In the genomic region with DNA sequence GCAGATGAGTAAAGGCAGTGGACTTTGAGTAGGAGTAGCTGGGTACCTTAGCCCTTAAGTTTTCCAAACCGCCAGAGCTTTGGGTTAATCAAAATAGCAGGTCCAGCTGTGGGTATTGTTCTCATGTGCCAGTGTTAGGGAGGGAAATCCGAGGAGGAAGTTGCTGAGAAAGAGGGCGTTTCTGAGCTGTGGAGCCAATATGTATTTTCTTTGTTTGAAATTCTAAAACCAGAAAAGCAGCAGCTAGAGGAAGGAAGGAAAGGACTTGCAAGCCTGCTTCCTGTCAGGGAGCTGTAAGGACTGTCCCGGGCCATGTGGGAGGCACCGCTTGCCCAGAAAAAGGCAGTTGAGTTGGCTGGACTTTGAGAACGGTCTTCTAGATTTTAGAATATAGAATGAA, we compare ENCODE assay signal across 8 mouse cellular contexts. TPM values are rescaled to one million over a fixed set of nuclear protein-coding genes. Genes with fewer than 3 reads are reported as not detected.
DNase-seq lines count a peak whose midpoint lies in the region; ATAC-seq and TF ChIP-seq lines count a peak whose summit lies in the region.

No protein-coding gene starts in this region.

- H3K4me1 ChIP-seq in forebrain, embryonic 10.5 days: peaks cover 30% of the 10 kb centered on the region
- peaks cover 25% of the 10 kb centered on the region for H3K4me1 ChIP-seq in hindbrain, embryonic 10.5 days (replicated peaks)
- peaks cover 15% of the 10 kb centered on the region; the same call in 1 of the 2 replicates for H3K4me1 ChIP-seq in limb, embryonic 14.5 days (ENCODE audit: control insufficient read depth, insufficient read depth, low read length)
- peaks cover 25% of the 10 kb centered on the region for H3K4me1 ChIP-seq in midbrain, embryonic 15.5 days

- TF ChIP-seq POLR2A in limb, embryonic 14.5 days (IDR thresholded peaks at IDR 0.05; ENCODE audit: borderline replicate concordance, extremely low read depth, insufficient read depth, insufficient read length): no peak

- H3K9me3 ChIP-seq in forebrain, embryonic 10.5 days: peaks cover 3% of the 10 kb centered on the region; the same call in 1 of the 2 replicates
- no peaks in the 10 kb centered on the region for H3K9me3 ChIP-seq in hindbrain, embryonic 10.5 days
- no peaks in the 10 kb centered on the region for H3K9me3 ChIP-seq in limb, embryonic 14.5 days (ENCODE audit: control insufficient read depth, low read length)
- H3K9me3 ChIP-seq in midbrain, embryonic 15.5 days: no peaks in the 10 kb centered on the region

- ATAC-seq in limb, embryonic 14.5 days (ENCODE audit: low FRiP score, low read depth): no peak
- no peak for ATAC-seq in midbrain, embryonic 15.5 days (replicated peaks)

- 37% methylated on average over 6 of the region's 6 CpGs for WGBS in forebrain, embryonic 10.5 days
- WGBS in hindbrain, embryonic 10.5 days: 28% methylated on average over 6 of the region's 6 CpGs
- 12% methylated on average over 6 of the region's 6 CpGs for WGBS in limb, embryonic 14.5 days
- 23% methylated on average over 6 of the region's 6 CpGs for WGBS in midbrain, embryonic 15.5 days

- DNase-seq in urinary bladder, postnatal 14 days (ENCODE audit: low spot score): peak; percentile 39
- DNase-seq in urinary bladder, adult 18-20 months (ENCODE audit: low spot score in 2 of 2): no peak
- no peak for DNase-seq in forebrain, embryonic 10.5 days (ENCODE audit: extremely low spot score, low spot score)
- DNase-seq in hindbrain, embryonic 10.5 days (ENCODE audit: low spot score): no peak
- peak; percentile 64 for DNase-seq in limb, embryonic 14.5 days (ENCODE audit: low spot score)
- no peak for DNase-seq in layer of hippocampus, adult 11-12 months (ENCODE audit: low spot score)
- DNase-seq in frontal cortex, postnatal 25 days (ENCODE audit: low spot score in 2 of 2): no peak

- peak overlapping the region; percentile 90 for H3K27ac ChIP-seq in forebrain, embryonic 10.5 days
- peak overlapping the region; percentile 96 for H3K27ac ChIP-seq in hindbrain, embryonic 10.5 days
- H3K27ac ChIP-seq in limb, embryonic 14.5 days (replicated peaks; ENCODE audit: low read depth, low read length): peak overlapping the region; percentile 84
- H3K27ac ChIP-seq in midbrain, embryonic 15.5 days: peak overlapping the region; percentile 42

- H3K36me3 ChIP-seq in forebrain, embryonic 10.5 days (replicated peaks): peaks cover 17% of the 10 kb centered on the region
- peaks cover 16% of the 10 kb centered on the region for H3K36me3 ChIP-seq in hindbrain, embryonic 10.5 days
- H3K36me3 ChIP-seq in limb, embryonic 14.5 days (ENCODE audit: control insufficient read depth, insufficient read depth, low read length): no peaks in the 10 kb centered on the region
- H3K36me3 ChIP-seq in midbrain, embryonic 15.5 days (replicated peaks): no peaks in the 10 kb centered on the region

- H3K4me2 ChIP-seq in limb, embryonic 14.5 days (replicated peaks; ENCODE audit: low read depth, low read length, severe bottlenecking): peak overlapping the region; percentile 91
- H3K4me2 ChIP-seq in midbrain, embryonic 15.5 days: peak overlapping the region; percentile 89

- H3K9ac ChIP-seq in limb, embryonic 14.5 days (ENCODE audit: low read depth, low read length, severe bottlenecking): peak overlapping the region; percentile 83
- peak overlapping the region; percentile 25; the same call in 1 of the 2 replicates for H3K9ac ChIP-seq in midbrain, embryonic 15.5 days

- H3K27me3 ChIP-seq in forebrain, embryonic 10.5 days (ENCODE audit: poor library complexity, severe bottlenecking): no peaks in the 10 kb centered on the region
- no peaks in the 10 kb centered on the region for H3K27me3 ChIP-seq in hindbrain, embryonic 10.5 days (ENCODE audit: insufficient read depth, poor library complexity, severe bottlenecking)
- no peaks in the 10 kb centered on the region for H3K27me3 ChIP-seq in limb, embryonic 14.5 days (ENCODE audit: control insufficient read depth, insufficient read depth, low read length)
- no peaks in the 10 kb centered on the region for H3K27me3 ChIP-seq in midbrain, embryonic 15.5 days (replicated peaks)

- H3K4me3 ChIP-seq in forebrain, embryonic 10.5 days: peak overlapping the region; percentile 69
- H3K4me3 ChIP-seq in hindbrain, embryonic 10.5 days: peak overlapping the region; percentile 93
- peak overlapping the region; percentile 84 for H3K4me3 ChIP-seq in limb, embryonic 14.5 days (replicated peaks; ENCODE audit: low read length)
- peak overlapping the region; percentile 92 for H3K4me3 ChIP-seq in midbrain, embryonic 15.5 days

RNA-seq across cellular contexts. Expression of gene Wasf2, which starts 1.7 kb away (rescaled TPM):
- polyA plus RNA-seq in forebrain, embryonic 10.5 days (2016; fragmentation: Nextera tagmentation; extraction: Ambion mirVana): 47.4 and 49.1 TPM in 2 replicates
- polyA plus RNA-seq in hindbrain, embryonic 10.5 days (2016; fragmentation: Nextera tagmentation; extraction: Ambion mirVana): 42.1 and 67.1 TPM in 2 replicates
- polyA plus RNA-seq in limb, embryonic 14.5 days (2012; rRNA removed): 62.0 and 70.9 TPM in 2 replicates
- 92.2 and 96.6 TPM in 2 replicates for polyA plus RNA-seq in limb, embryonic 14.5 days (2014; fragmentation: Nextera tagmentation; extraction: Ambion mirVana)
- polyA plus RNA-seq in midbrain, embryonic 15.5 days (2015; fragmentation: Nextera tagmentation; extraction: Ambion mirVana): 27.4 and 27.7 TPM in 2 replicates

Comparison
In these comparisons a context has a peak if more than half of its experiments do, and no peak if none do; other contexts are left out.
1. DNase-seq: peak in urinary bladder, postnatal 14 days (single experiment) and limb, embryonic 14.5 days (single experiment); none in urinary bladder, adult 18-20 months (0 of 2), forebrain, embryonic 10.5 days (single experiment), hindbrain, embryonic 10.5 days (single experiment), layer of hippocampus, adult 11-12 months (single experiment) and frontal cortex, postnatal 25 days (0 of 2).
2. H3K27ac ChIP-seq: peak in every context shown above with its lines; median percentile 96 in hindbrain, embryonic 10.5 days; 90 in forebrain, embryonic 10.5 days; 84 in limb, embryonic 14.5 days; 42 in midbrain, embryonic 15.5 days.
3. Peak in every context shown above with its lines, with median percentiles within 50 percentile points of each other: H3K4me3 ChIP-seq.